Mouse (Mus musculus) liver, embryonic 14.5 days (tissue): ENCODE data around the gene Snapc1.

Source experiments
- CTCF ChIP-seq: IDR thresholded peaks from 2 replicates; pipeline ENCODE4 v1.5.1; 2016; ENCODE audit warnings: antibody characterized with exemption, low read depth, control low read depth
- EP300 ChIP-seq: IDR thresholded peaks from 2 replicates; pipeline ENCODE4 v1.6.1; 2016; ENCODE audit warnings: antibody characterized with exemption, low read depth

GRCm38 (mm10) chr12:73998128-73998456, 33.8 kb downstream of the Snapc1 start:
- no peak for TF ChIP-seq CTCF
- no peak for TF ChIP-seq EP300
